Mouse (Mus musculus): Measurements from ENCODE around the gene Svs1.

DNA sequence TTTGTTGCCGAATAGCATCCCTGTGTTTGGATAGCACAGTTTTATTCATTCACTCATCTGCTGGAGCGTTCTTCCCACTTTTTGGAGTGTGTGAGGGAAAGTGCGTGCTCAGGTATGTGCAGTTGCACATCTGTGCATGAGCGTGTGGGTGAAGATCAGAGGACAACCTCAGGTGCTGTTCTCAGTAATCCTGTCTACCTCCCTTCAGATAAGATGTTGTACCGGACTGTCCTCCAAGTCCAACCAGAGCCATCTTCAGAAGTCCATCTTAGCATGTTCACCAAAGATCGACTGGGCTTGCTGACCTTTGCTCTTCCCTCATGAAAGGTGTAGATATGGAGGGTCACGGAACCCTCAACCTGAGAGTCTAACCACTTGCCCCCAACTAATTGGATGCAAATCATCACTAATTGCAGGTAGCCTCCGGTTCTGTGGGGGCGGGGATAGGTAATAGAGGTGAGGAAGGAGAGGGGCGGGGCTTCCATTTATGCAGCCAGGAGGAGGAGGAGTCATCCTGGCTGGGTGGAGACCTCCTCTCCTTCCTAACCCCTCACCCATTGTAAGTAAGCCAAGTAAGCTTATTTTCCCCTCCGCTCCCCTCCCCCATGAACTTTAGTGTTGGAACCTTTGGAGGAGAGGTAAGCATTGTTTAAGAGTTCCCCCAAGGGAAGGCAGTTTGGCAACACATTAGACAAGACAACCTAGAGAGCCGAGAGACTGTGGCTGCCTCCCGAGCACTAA lies 21.9 kb downstream of the Svs1 start:
- TF ChIP-seq POLR2A (IDR thresholded peaks at IDR 0.05; ENCODE audit: insufficient read depth, low read depth, low read length): no peak
- TF ChIP-seq CTCF (IDR thresholded peaks at IDR 0.05; ENCODE audit: insufficient read depth, low read depth, low read length): no peak

Data from olfactory bulb, adult 2 months (tissue).